In genomic region chr15:102471295-102471645, GRCm38 (mm10) we compare ENCODE assay signal across 7 mouse cellular contexts. TPM values are rescaled to one million over a fixed set of nuclear protein-coding genes. Genes with fewer than 3 reads are reported as not detected.
DNase-seq lines count a peak whose midpoint lies in the region; ATAC-seq and TF ChIP-seq lines count a peak whose summit lies in the region.

No protein-coding gene starts in this region.

- no peak for ATAC-seq in lung, embryonic 16.5 days (ENCODE audit: low read depth)
- ATAC-seq in erythroid progenitor cell, adult 5-6 weeks (replicated peaks; ENCODE audit: low FRiP score, poor library complexity, severe bottlenecking): no peak

- TF ChIP-seq CTCF in embryonic fibroblast, embryonic 13.5 days (IDR thresholded peaks at IDR 0.05; ENCODE audit: borderline replicate concordance, insufficient read depth, low read length): no peak

- no peak for DNase-seq in lung, adult 18-20 months
- no peak for DNase-seq in limb, embryonic 10.5 days (ENCODE audit: low spot score)
- DNase-seq in skeletal muscle tissue, adult 2 months (ENCODE audit: low read depth, low spot score): peak; percentile 46
- DNase-seq in left cerebral cortex, postnatal 10 days (ENCODE audit: extremely low spot score in 1 of 2, low spot score in 2 of 2): no peak

- peak overlapping the region; percentile 99 for H3K27ac ChIP-seq in lung, embryonic 16.5 days (ENCODE audit: low read length)
- H3K27ac ChIP-seq in embryonic fibroblast, embryonic 13.5 days (ENCODE audit: insufficient read depth, low read length): no peak overlapping the region
- peak overlapping the region; percentile 99 for H3K27ac ChIP-seq in limb, embryonic 10.5 days

- peak overlapping the region; percentile 61 for H3K4me2 ChIP-seq in lung, embryonic 16.5 days (ENCODE audit: low read depth, low read length)

- peaks cover 5% of the 10 kb centered on the region for H3K4me1 ChIP-seq in lung, embryonic 16.5 days (replicated peaks; ENCODE audit: control insufficient read depth, insufficient read depth, low read length)
- peaks cover 5% of the 10 kb centered on the region for H3K4me1 ChIP-seq in embryonic fibroblast, embryonic 13.5 days (ENCODE audit: control insufficient read depth, insufficient read depth, low read length)
- H3K4me1 ChIP-seq in limb, embryonic 10.5 days: peaks cover 13% of the 10 kb centered on the region

- TF ChIP-seq POLR2A in embryonic fibroblast, embryonic 13.5 days (IDR thresholded peaks at IDR 0.05; ENCODE audit: low read depth, low read length): no peak

- H3K36me3 ChIP-seq in lung, embryonic 16.5 days (ENCODE audit: control insufficient read depth, insufficient read depth, low read length): peaks cover 20% of the 10 kb centered on the region
- peaks cover 42% of the 10 kb centered on the region for H3K36me3 ChIP-seq in limb, embryonic 10.5 days

- no peaks in the 10 kb centered on the region for H3K27me3 ChIP-seq in lung, embryonic 16.5 days (ENCODE audit: control insufficient read depth, insufficient read depth, low read depth, low read length)
- H3K27me3 ChIP-seq in limb, embryonic 10.5 days (ENCODE audit: low read depth, poor library complexity, severe bottlenecking): no peaks in the 10 kb centered on the region

- 0% methylated on average over 10 of the region's 10 CpGs for WGBS in lung, embryonic 16.5 days
- WGBS in limb, embryonic 10.5 days: under 1% methylated on average over 10 of the region's 10 CpGs

- peak overlapping the region; percentile 99 for H3K9ac ChIP-seq in lung, embryonic 16.5 days (ENCODE audit: low read length)

- intact Hi-C loops in left cerebral cortex, postnatal 10 days (cut with DNase I): loop anchor here (5.0 kb wide), 1 partner anchor 36 kb away; no protein-coding TSS in a partner anchor

- H3K9me3 ChIP-seq in lung, embryonic 16.5 days (ENCODE audit: control insufficient read depth, low read length): no peaks in the 10 kb centered on the region
- H3K9me3 ChIP-seq in limb, embryonic 10.5 days (replicated peaks): no peaks in the 10 kb centered on the region

- H3K4me3 ChIP-seq in lung, embryonic 16.5 days (ENCODE audit: low read length): peak overlapping the region; percentile 95
- peak overlapping the region; percentile 98 for H3K4me3 ChIP-seq in embryonic fibroblast, embryonic 13.5 days (ENCODE audit: insufficient read depth, low read length)
- peak overlapping the region; percentile 95 for H3K4me3 ChIP-seq in limb, embryonic 10.5 days

RNA-seq across cellular contexts. Expression of gene Pcbp2, which starts 0.9 kb away (rescaled TPM):
- polyA plus RNA-seq in lung, embryonic 16.5 days (2015; fragmentation: Nextera tagmentation; extraction: Ambion mirVana): 199 and 204 TPM in 2 replicates
- polyA plus RNA-seq in embryonic fibroblast, embryonic 13.5 days (2011; ENCODE audit: insufficient read length, low read depth, missing spikeins): 653 and 702 TPM in 2 replicates
- 230 and 235 TPM in 2 replicates for polyA plus RNA-seq in limb, embryonic 10.5 days (2016; fragmentation: Nextera tagmentation; extraction: Ambion mirVana)
- total RNA-seq in erythroid progenitor cell, adult 5-6 weeks (2015; ENCODE audit: low replicate concordance): 405 and 484 TPM in 2 replicates
- total RNA-seq in erythroid progenitor cell, adult 5-6 weeks (2017; ENCODE audit: low replicate concordance): 185 and 238 TPM in 2 replicates
- total RNA-seq in left cerebral cortex, postnatal 10 days (2021): 100 to 1,000 TPM; 457 to 465 TPM

RNA-seq across cellular contexts. Expression of gene Prr13, which starts 12.4 kb away (rescaled TPM):
- polyA plus RNA-seq in lung, embryonic 16.5 days (2015; fragmentation: Nextera tagmentation; extraction: Ambion mirVana): 89.8 and 91.7 TPM in 2 replicates
- polyA plus RNA-seq in embryonic fibroblast, embryonic 13.5 days (2011; ENCODE audit: insufficient read length, low read depth, missing spikeins): 127 and 155 TPM in 2 replicates
- polyA plus RNA-seq in limb, embryonic 10.5 days (2016; fragmentation: Nextera tagmentation; extraction: Ambion mirVana): 57.6 and 60.5 TPM in 2 replicates
- total RNA-seq in erythroid progenitor cell, adult 5-6 weeks (2015; ENCODE audit: low replicate concordance): 45.4 and 56.6 TPM in 2 replicates
- total RNA-seq in erythroid progenitor cell, adult 5-6 weeks (2017; ENCODE audit: low replicate concordance): 18.6 and 49.4 TPM in 2 replicates
- 10 to 100 TPM; 19.1 to 21.6 TPM for total RNA-seq in left cerebral cortex, postnatal 10 days (2021)

RNA-seq across cellular contexts. Expression of gene Amhr2, which starts 26.1 kb away (rescaled TPM):
- 1.5 TPM in 2 replicates for polyA plus RNA-seq in lung, embryonic 16.5 days (2015; fragmentation: Nextera tagmentation; extraction: Ambion mirVana)
- not detected in 2 replicates for polyA plus RNA-seq in embryonic fibroblast, embryonic 13.5 days (2011; ENCODE audit: insufficient read length, low read depth, missing spikeins)
- polyA plus RNA-seq in limb, embryonic 10.5 days (2016; fragmentation: Nextera tagmentation; extraction: Ambion mirVana): 0.15 TPM in 1 of 2 replicates, not detected in the other
- total RNA-seq in erythroid progenitor cell, adult 5-6 weeks (2015; ENCODE audit: low replicate concordance): not detected in 2 replicates
- total RNA-seq in erythroid progenitor cell, adult 5-6 weeks (2017; ENCODE audit: low replicate concordance): 3.6 TPM in 1 of 2 replicates, not detected in the other
- total RNA-seq in left cerebral cortex, postnatal 10 days (2021): under 1 TPM in 1 of 2 experiments, not detected in 1; 0.81 TPM

RNA-seq across cellular contexts. Expression of gene Gm10337, which starts 32.3 kb away (rescaled TPM):
- polyA plus RNA-seq in lung, embryonic 16.5 days (2015; fragmentation: Nextera tagmentation; extraction: Ambion mirVana): not detected in 2 replicates
- not detected in 2 replicates for polyA plus RNA-seq in embryonic fibroblast, embryonic 13.5 days (2011; ENCODE audit: insufficient read length, low read depth, missing spikeins)
- polyA plus RNA-seq in limb, embryonic 10.5 days (2016; fragmentation: Nextera tagmentation; extraction: Ambion mirVana): 3.8 and 4.8 TPM in 2 replicates
- total RNA-seq in erythroid progenitor cell, adult 5-6 weeks (2015; ENCODE audit: low replicate concordance): not detected in 2 replicates
- not detected in 2 replicates for total RNA-seq in erythroid progenitor cell, adult 5-6 weeks (2017; ENCODE audit: low replicate concordance)
- total RNA-seq in left cerebral cortex, postnatal 10 days (2021): not detected

RNA-seq across cellular contexts. Expression of gene Map3k12, which starts 45.6 kb away (rescaled TPM):
- 12.5 and 13.2 TPM in 2 replicates for polyA plus RNA-seq in lung, embryonic 16.5 days (2015; fragmentation: Nextera tagmentation; extraction: Ambion mirVana)
- polyA plus RNA-seq in embryonic fibroblast, embryonic 13.5 days (2011; ENCODE audit: insufficient read length, low read depth, missing spikeins): 19.1 and 20.9 TPM in 2 replicates
- polyA plus RNA-seq in limb, embryonic 10.5 days (2016; fragmentation: Nextera tagmentation; extraction: Ambion mirVana): 23.8 and 27.7 TPM in 2 replicates
- total RNA-seq in erythroid progenitor cell, adult 5-6 weeks (2015; ENCODE audit: low replicate concordance): 0.72 TPM in 1 of 2 replicates, not detected in the other
- 2.6 TPM in 1 of 2 replicates, not detected in the other for total RNA-seq in erythroid progenitor cell, adult 5-6 weeks (2017; ENCODE audit: low replicate concordance)
- 10 to 100 TPM; 93.0 to 95.6 TPM for total RNA-seq in left cerebral cortex, postnatal 10 days (2021)
